12 mouse cellular contexts compared by ENCODE assay signal in genomic region chr16:23314790-23315189, GRCm38 (mm10).
A peak's percentile ranks its signal among the peaks of the same experiment; 100 is the strongest.
DNase-seq lines count a peak whose midpoint lies in the region; ATAC-seq and TF ChIP-seq lines count a peak whose summit lies in the region.
"Had no signal": no experiment of that assay in that cellular context is flagged by ENCODE, and none has a peak within 500 bp of the region (broad histone marks: within the 10 kb centered on the region; RNA-seq: fewer than 3 reads in every experiment).

No protein-coding gene starts in this region.

- H3K9ac ChIP-seq in liver, adult 2 months (ENCODE audit: low read depth, low read length) = no peak overlapping the region
- H3K9ac ChIP-seq in liver, postnatal 0 days (replicated peaks) = no peak overlapping the region
- H3K9ac ChIP-seq in stomach, embryonic 14.5 days (replicated peaks; ENCODE audit: low read depth, low read length) = no peak overlapping the region

- H3K4me1 ChIP-seq in liver, adult 2 months (ENCODE audit: control insufficient read depth, insufficient read depth, low read length) = peaks cover 17% of the 10 kb centered on the region
- H3K4me1 ChIP-seq in embryonic facial prominence, embryonic 10.5 days = peaks cover 14% of the 10 kb centered on the region
- peaks cover 18% of the 10 kb centered on the region for H3K4me1 ChIP-seq in liver, postnatal 0 days (ENCODE audit: insufficient read depth)
- peaks cover 20% of the 10 kb centered on the region for H3K4me1 ChIP-seq in stomach, embryonic 14.5 days (ENCODE audit: control insufficient read depth, insufficient read depth, low read length)

- H3K4me3 ChIP-seq in liver, adult 2 months (ENCODE audit: insufficient read depth, low read depth, low read length) = no peak overlapping the region
- no peak overlapping the region for H3K4me3 ChIP-seq in embryonic facial prominence, embryonic 10.5 days
- no peak overlapping the region for H3K4me3 ChIP-seq in liver, postnatal 0 days (ENCODE audit: low read depth, low read length)
- no peak overlapping the region for H3K4me3 ChIP-seq in stomach, embryonic 14.5 days (ENCODE audit: low read depth, low read length)
- H3K4me3 ChIP-seq: heart, adult 2 months had no signal

- DNase-seq in liver, adult 2 months (ENCODE audit: extremely low read depth, low read depth, low spot score) = peak; percentile 73
- no peak for DNase-seq in liver
- peak; percentile 14 for DNase-seq in embryonic facial prominence, embryonic 10.5 days (ENCODE audit: low spot score)
- no peak for DNase-seq in liver, postnatal 0 days
- no peak for DNase-seq in right cerebral cortex, adult 2 months (ENCODE audit: low spot score in 2 of 2)
- no peak for DNase-seq in ovary, adult 18-20 months (ENCODE audit: low spot score)
- no peak for DNase-seq in ovary, postnatal 10 days (ENCODE audit: low spot score)
- DNase-seq: cerebellum, adult 8-10 months; right cerebral cortex, postnatal 14 days had no signal

- 29% methylated on average over 7 of the region's 7 CpGs for WGBS in liver, adult 2 months
- 14% methylated on average over 7 of the region's 7 CpGs for WGBS in embryonic facial prominence, embryonic 10.5 days
- 12% methylated on average over 7 of the region's 7 CpGs for WGBS in liver, postnatal 0 days (ENCODE audit: insufficient replicate concordance)
- 14% methylated on average over 7 of the region's 7 CpGs for WGBS in stomach, embryonic 14.5 days

- H3K9me3 ChIP-seq in embryonic facial prominence, embryonic 10.5 days = no peaks in the 10 kb centered on the region
- H3K9me3 ChIP-seq in liver, postnatal 0 days (ENCODE audit: low read length) = no peaks in the 10 kb centered on the region
- H3K9me3 ChIP-seq in stomach, embryonic 14.5 days (ENCODE audit: control insufficient read depth, low read depth, low read length) = no peaks in the 10 kb centered on the region

- peaks cover 2% of the 10 kb centered on the region; the same call in 1 of the 2 replicates for H3K79me2 ChIP-seq in liver, adult 2 months (ENCODE audit: control insufficient read depth, insufficient read depth, low read length)

- peak overlapping the region; percentile 10; the same call in 1 of the 2 replicates for H3K27ac ChIP-seq in liver, adult 2 months (replicated peaks; ENCODE audit: insufficient read depth, low read depth, low read length)
- peak overlapping the region; percentile 54; the same call in 1 of the 2 replicates for H3K27ac ChIP-seq in embryonic facial prominence, embryonic 10.5 days (replicated peaks)
- peak overlapping the region; percentile 37 for H3K27ac ChIP-seq in liver, postnatal 0 days (ENCODE audit: low read depth)
- H3K27ac ChIP-seq in stomach, embryonic 14.5 days (ENCODE audit: low read length) = peak overlapping the region; percentile 49; the same call in 1 of the 2 replicates

- H3K4me2 ChIP-seq in liver, postnatal 0 days (ENCODE audit: low read depth, low read length) = no peak overlapping the region
- H3K4me2 ChIP-seq in stomach, embryonic 14.5 days (replicated peaks; ENCODE audit: low read depth, low read length) = no peak overlapping the region

- H3K36me3 ChIP-seq in liver, adult 2 months (ENCODE audit: control insufficient read depth, insufficient read depth, low read length) = no peaks in the 10 kb centered on the region
- peaks cover 27% of the 10 kb centered on the region for H3K36me3 ChIP-seq in embryonic facial prominence, embryonic 10.5 days (replicated peaks)
- H3K36me3 ChIP-seq in liver, postnatal 0 days (replicated peaks; ENCODE audit: insufficient read depth, low read length) = peaks cover 7% of the 10 kb centered on the region; the same call in 1 of the 2 replicates
- H3K36me3 ChIP-seq in stomach, embryonic 14.5 days (ENCODE audit: control insufficient read depth, insufficient read depth, low read length) = no peaks in the 10 kb centered on the region

- TF ChIP-seq CTCF in liver, adult 2 months (IDR thresholded peaks at IDR 0.05; ENCODE audit: low read depth, low read length) = no peak
- TF ChIP-seq CTCF in liver, postnatal 0 days (IDR thresholded peaks at IDR 0.05; ENCODE audit: low read depth) = no peak

- peak; percentile 74 for ATAC-seq in liver, postnatal 0 days
- 0 out of 2 replicates have a peak, but pooled peaks have one; percentile 11 for ATAC-seq in stomach, embryonic 14.5 days (ENCODE audit: insufficient number of reproducible peaks, insufficient read depth, low FRiP score, low read depth)
- ATAC-seq: Patski had no signal

- TF ChIP-seq EP300 in liver, postnatal 0 days (IDR thresholded peaks at IDR 0.05; ENCODE audit: low read depth) = peak; percentile 75

- no peak for TF ChIP-seq POLR2A in liver, adult 2 months (IDR thresholded peaks at IDR 0.05; ENCODE audit: extremely low read depth, insufficient read depth, low read length)

- H3K27me3 ChIP-seq in liver, adult 2 months (ENCODE audit: control insufficient read depth, insufficient read depth, low read length) = no peaks in the 10 kb centered on the region
- no peaks in the 10 kb centered on the region for H3K27me3 ChIP-seq in embryonic facial prominence, embryonic 10.5 days (replicated peaks; ENCODE audit: low read depth, poor library complexity, severe bottlenecking)
- no peaks in the 10 kb centered on the region for H3K27me3 ChIP-seq in liver, postnatal 0 days (ENCODE audit: insufficient read depth, low read length)
- no peaks in the 10 kb centered on the region for H3K27me3 ChIP-seq in stomach, embryonic 14.5 days (ENCODE audit: control insufficient read depth, insufficient read depth, low read length)
- H3K27me3 ChIP-seq: Patski had no signal

Comparison
In these comparisons a context has a peak if more than half of its experiments do, and no peak if none do; other contexts are left out.
1. DNase-seq: peak in liver, adult 2 months (single experiment) and embryonic facial prominence, embryonic 10.5 days (single experiment); none in liver (single experiment), liver, postnatal 0 days (single experiment), right cerebral cortex, adult 2 months (0 of 2), ovary, adult 18-20 months (single experiment) and ovary, postnatal 10 days (single experiment).
2. Peak in every context shown above with its lines, with median percentiles within 50 percentile points of each other: H3K27ac ChIP-seq.